Mouse (Mus musculus) myocyte (in vitro differentiated cells): Measurements from ENCODE around the gene Cln5.

Source experiments
- CEBPB ChIP-seq: IDR thresholded peaks from 2 replicates; pipeline ENCODE4 v1.6.1; 2011; ENCODE audit warnings: mild to moderate bottlenecking, moderate library complexity; ENCODE audit not compliant: poor library complexity, insufficient read depth, severe bottlenecking
- MYOD1 ChIP-seq, 3 experiments: IDR thresholded peaks; one replicate each; pipeline ENCODE4 v1.6.1; 2011; ENCODE audit warnings: control low read depth in 2 of 3, low read depth in 2 of 3, mild to moderate bottlenecking in 2 of 3, moderate library complexity in 1 of 3; ENCODE audit not compliant: insufficient read length in 2 of 3, control insufficient read depth in 1 of 3
- POLR2A ChIP-seq: IDR thresholded peaks from one replicate; pipeline ENCODE4 v1.6.1; 2011; ENCODE audit warnings: low read depth, mild to moderate bottlenecking, control low read depth, moderate library complexity; ENCODE audit not compliant: insufficient read length
- POLR2AphosphoS2 ChIP-seq: IDR thresholded peaks from one replicate; pipeline ENCODE4 v1.6.1; 2011; ENCODE audit warnings: low read depth, control low read depth; ENCODE audit not compliant: insufficient read length
- REST ChIP-seq: IDR thresholded peaks from one replicate; pipeline ENCODE4 v1.6.1; 2011; ENCODE audit warnings: mild to moderate bottlenecking, control low read depth, moderate library complexity; ENCODE audit not compliant: insufficient read depth, insufficient read length
- TCF12 ChIP-seq: IDR thresholded peaks from one replicate; pipeline ENCODE4 v1.6.1; 2011; ENCODE audit warnings: mild to moderate bottlenecking, control low read depth; ENCODE audit not compliant: poor library complexity, insufficient read depth, severe bottlenecking
- USF1 ChIP-seq: IDR thresholded peaks from one replicate; pipeline ENCODE4 v1.6.1; 2011; ENCODE audit warnings: low read depth, mild to moderate bottlenecking, control low read depth, moderate library complexity

- TF ChIP-seq TCF12 = no peak
- TF ChIP-seq POLR2A = no peak
- no peak for TF ChIP-seq MYOD1 (IDR thresholded peaks at IDR 0.05; ENCODE audit: control insufficient read depth in 1 of 3, insufficient read length in 2 of 3, low read depth in 2 of 3)
- no peak for TF ChIP-seq CEBPB
- TF ChIP-seq POLR2AphosphoS2 = no peak
- no peak for TF ChIP-seq REST
- no peak for TF ChIP-seq USF1
Measured at GRCm38 (mm10) chr14:103037016-103037415, 33.0 kb upstream of the Cln5 start.
